ENCODE assay signal across 38 mouse cellular contexts in genomic region chr6:41744664-41745392, GRCm38 (mm10). TPM values are rescaled to one million over a fixed set of nuclear protein-coding genes. Genes with fewer than 3 reads are reported as not detected.
"Had no signal": no experiment of that assay in that cellular context is flagged by ENCODE, and none has a peak within 500 bp of the region (broad histone marks: within the 10 kb centered on the region; RNA-seq: fewer than 3 reads in every experiment).

No protein-coding gene starts in this region.

- H3K36me3 ChIP-seq: limb, embryonic 10.5 days; limb, embryonic 12.5 days; limb, embryonic 13.5 days; limb, embryonic 15.5 days; liver, embryonic 12.5 days; liver, embryonic 13.5 days; liver, embryonic 15.5 days; lung, embryonic 15.5 days; midbrain, embryonic 10.5 days; midbrain, embryonic 12.5 days; midbrain, embryonic 13.5 days; midbrain, embryonic 15.5 days had no signal

- H3K4me3 ChIP-seq: limb, embryonic 10.5 days; limb, embryonic 12.5 days; limb, embryonic 13.5 days; limb, embryonic 15.5 days; liver, embryonic 12.5 days; liver, embryonic 13.5 days; liver, embryonic 15.5 days; lung, embryonic 15.5 days; megakaryocyte, embryonic 14.5 days; midbrain, embryonic 10.5 days; midbrain, embryonic 12.5 days; midbrain, embryonic 13.5 days; midbrain, embryonic 15.5 days; myocyte had no signal

- H3K27ac ChIP-seq: limb, embryonic 10.5 days; limb, embryonic 12.5 days; limb, embryonic 13.5 days; limb, embryonic 15.5 days; liver, embryonic 12.5 days; liver, embryonic 13.5 days; liver, embryonic 14.5 days; liver, embryonic 15.5 days; lung, embryonic 15.5 days; macrophage; midbrain, embryonic 10.5 days; midbrain, embryonic 12.5 days; midbrain, embryonic 13.5 days; midbrain, embryonic 15.5 days had no signal

- H3K9ac ChIP-seq: limb, embryonic 12.5 days; limb, embryonic 13.5 days; limb, embryonic 15.5 days; liver, embryonic 12.5 days; liver, embryonic 13.5 days; liver, embryonic 14.5 days; liver, embryonic 15.5 days; liver, postnatal 0 days; lung, embryonic 14.5 days; lung, embryonic 15.5 days; midbrain, embryonic 12.5 days; midbrain, embryonic 13.5 days; midbrain, embryonic 15.5 days had no signal

- DNase-seq: left cerebral cortex, postnatal 4 days; liver; liver, embryonic 13.5 days; liver, postnatal 0 days; lung, adult 18-20 months; lung, adult 2 months; lung, embryonic 14.5 days; lung, postnatal 10 days; lung, postnatal 14 days; lung, postnatal 36 days; lung, postnatal 4 days; midbrain, embryonic 14.5 days had no signal

- ATAC-seq: liver, embryonic 12.5 days; liver, postnatal 0 days; lung, postnatal 0 days; midbrain, embryonic 13.5 days; midbrain, embryonic 15.5 days; midbrain, embryonic 16.5 days had no signal

- H3K4me2 ChIP-seq: limb, embryonic 12.5 days; limb, embryonic 13.5 days; limb, embryonic 15.5 days; liver, embryonic 11.5 days; liver, embryonic 12.5 days; liver, embryonic 13.5 days; liver, embryonic 15.5 days; lung, embryonic 14.5 days; lung, embryonic 15.5 days; midbrain, embryonic 11.5 days; midbrain, embryonic 12.5 days; midbrain, embryonic 13.5 days; midbrain, embryonic 15.5 days had no signal

- H3K9me3 ChIP-seq: limb, embryonic 10.5 days; limb, embryonic 12.5 days; limb, embryonic 13.5 days; limb, embryonic 15.5 days; liver, embryonic 12.5 days; liver, embryonic 13.5 days; liver, embryonic 15.5 days; lung, embryonic 15.5 days; megakaryocyte, embryonic 14.5 days; midbrain, embryonic 10.5 days; midbrain, embryonic 12.5 days; midbrain, embryonic 13.5 days; midbrain, embryonic 15.5 days had no signal

- H3K4me1 ChIP-seq: limb, embryonic 10.5 days; limb, embryonic 12.5 days; limb, embryonic 13.5 days; limb, embryonic 15.5 days; liver, embryonic 15.5 days; lung, embryonic 15.5 days; midbrain, embryonic 10.5 days; midbrain, embryonic 12.5 days; midbrain, embryonic 13.5 days; midbrain, embryonic 15.5 days had no signal

- H3K27me3 ChIP-seq: limb, embryonic 12.5 days; limb, embryonic 13.5 days; limb, embryonic 15.5 days; liver, embryonic 12.5 days; liver, embryonic 13.5 days; liver, embryonic 15.5 days; lung, embryonic 15.5 days; megakaryocyte, embryonic 14.5 days; midbrain, embryonic 12.5 days; midbrain, embryonic 13.5 days; midbrain, embryonic 15.5 days had no signal

RNA-seq across cellular contexts. Expression of gene Olfr459, which starts 30.1 kb away (rescaled TPM):
- polyA plus RNA-seq: limb, embryonic 10.5 days; limb, embryonic 11.5 days; limb, embryonic 12.5 days; limb, embryonic 13.5 days; limb, embryonic 14.5 days; limb, embryonic 15.5 days; liver, adult 2 months; liver, embryonic 11.5 days; liver, embryonic 12.5 days; liver, embryonic 13.5 days; liver, embryonic 14.5 days; liver, embryonic 15.5 days; liver, embryonic 16.5 days; liver, postnatal 0 days; lung, adult 2 months; lung, embryonic 14.5 days; lung, embryonic 15.5 days; lung, embryonic 16.5 days; lung, postnatal 0 days; macrophage; midbrain, embryonic 10.5 days; midbrain, embryonic 11.5 days; midbrain, embryonic 12.5 days; midbrain, embryonic 13.5 days; midbrain, embryonic 14.5 days; midbrain, embryonic 15.5 days; midbrain, embryonic 16.5 days; midbrain, postnatal 0 days; myocyte; neural tube, embryonic 11.5 days had no signal

RNA-seq across cellular contexts. Expression of gene Kel, which starts 40.7 kb away (rescaled TPM):
- polyA plus RNA-seq: liver, adult 2 months; lung, adult 2 months; macrophage; myocyte had no signal
